Mouse (Mus musculus): Measurements from ENCODE around the gene Igsf9b.
A peak's percentile ranks its signal among the peaks of the same experiment; 100 is the strongest.

The Igsf9b gene

DNA sequence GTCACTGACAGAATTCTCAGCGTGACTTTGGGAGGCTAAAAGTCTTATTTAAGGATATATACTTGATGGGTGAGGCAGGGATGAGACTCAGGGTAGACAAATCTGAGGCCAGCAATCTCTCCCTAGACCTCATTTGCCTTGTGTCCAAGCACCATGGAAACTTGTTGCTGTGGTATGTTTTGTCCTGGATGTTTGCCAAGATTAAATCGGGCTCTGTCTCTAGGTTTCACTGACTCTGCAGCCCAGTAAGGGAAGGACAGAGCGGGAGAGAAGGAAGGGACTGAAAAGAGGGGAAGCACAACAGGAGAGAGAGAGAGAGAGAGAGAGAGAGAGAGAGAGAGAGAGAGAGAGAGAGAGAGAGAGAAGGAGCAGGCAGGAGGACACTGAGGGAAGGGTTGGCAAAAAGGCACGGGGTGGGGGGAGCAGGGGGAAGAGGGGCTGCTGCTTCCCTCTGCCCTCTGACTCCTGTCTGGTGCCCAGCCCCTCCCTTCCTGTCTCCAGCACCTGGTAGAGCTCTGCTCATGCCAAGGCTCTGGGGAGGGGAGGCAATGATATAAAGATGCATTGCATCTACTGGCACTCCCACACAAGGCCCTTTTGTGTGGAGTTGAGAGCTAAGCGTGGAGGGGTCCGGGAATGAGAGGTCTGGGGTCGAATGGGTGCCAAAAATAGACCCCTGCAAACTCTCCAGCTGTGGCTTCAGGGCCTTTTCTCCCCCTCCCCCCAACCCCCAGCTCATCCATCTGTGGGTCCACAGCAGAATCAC is 9.3 kb upstream of the Igsf9b start:
- no peak for DNase-seq (ENCODE audit: low spot score)

DNA sequence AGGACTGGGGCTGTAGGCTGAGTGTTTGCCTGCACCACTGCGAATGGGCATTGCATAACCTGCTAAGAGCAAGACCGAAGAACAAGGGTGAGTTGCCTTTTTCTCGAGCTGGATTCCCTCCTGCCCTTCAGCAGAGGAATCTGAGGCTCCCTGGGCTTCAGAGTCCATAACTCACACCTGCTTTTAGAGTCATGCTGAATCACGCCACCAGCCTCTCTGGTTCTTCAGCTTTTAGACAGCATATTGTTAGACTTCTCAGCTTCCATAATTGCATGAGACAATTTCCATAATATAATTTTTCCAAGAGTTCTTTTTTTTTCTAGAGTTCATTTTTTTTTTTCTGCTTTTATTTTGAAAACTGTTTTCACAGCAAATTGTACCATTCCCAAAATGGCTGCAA is 4.6 kb upstream of the Igsf9b start:
- DNase-seq (ENCODE audit: low spot score) = no peak

DNA sequence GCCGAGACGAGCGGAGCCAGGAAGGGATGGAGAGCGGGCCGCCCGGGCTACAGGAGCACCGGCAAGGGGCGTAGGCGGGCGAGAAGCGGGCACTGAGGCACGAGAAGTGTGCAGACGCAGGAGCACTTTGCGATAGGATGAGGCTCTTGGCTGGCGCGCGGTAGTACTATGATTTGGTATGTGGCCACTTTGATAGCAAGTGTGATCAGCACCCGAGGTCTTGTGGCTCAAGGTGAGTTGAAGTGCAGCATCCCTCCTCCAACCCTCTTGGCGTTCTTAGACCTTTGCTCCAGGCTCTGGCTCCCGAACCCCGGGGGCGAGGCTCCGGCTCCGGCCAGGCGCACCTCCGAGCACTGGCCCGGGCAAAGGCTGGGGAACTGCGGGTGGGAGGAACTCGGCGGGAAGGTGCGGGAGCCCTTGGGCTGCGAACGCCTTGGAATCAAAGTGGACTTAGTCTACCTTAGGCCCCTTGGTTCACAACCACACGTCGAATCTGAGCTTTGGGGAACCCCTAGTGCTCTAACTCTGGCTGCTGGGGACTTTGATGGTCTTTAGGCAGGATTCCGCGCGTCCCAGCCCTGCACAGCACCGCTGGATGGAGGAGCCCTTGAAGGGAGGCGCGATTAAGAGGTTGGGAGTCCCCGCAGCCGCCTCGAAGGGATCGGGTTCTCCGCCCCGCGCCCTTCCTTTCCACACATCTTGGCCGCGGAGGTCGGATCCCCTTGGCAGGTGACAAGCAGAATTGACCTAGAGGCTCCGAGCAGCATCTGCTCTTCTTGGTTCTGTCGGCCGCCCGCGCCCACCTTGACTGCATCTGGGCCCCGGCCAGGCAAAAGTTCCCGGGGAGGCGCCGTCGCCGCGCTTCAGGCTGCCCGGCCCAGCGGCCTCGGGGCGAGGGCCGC is 533 bp downstream of the Igsf9b start:
- DNase-seq (ENCODE audit: low spot score) = peak; percentile 45

DNA sequence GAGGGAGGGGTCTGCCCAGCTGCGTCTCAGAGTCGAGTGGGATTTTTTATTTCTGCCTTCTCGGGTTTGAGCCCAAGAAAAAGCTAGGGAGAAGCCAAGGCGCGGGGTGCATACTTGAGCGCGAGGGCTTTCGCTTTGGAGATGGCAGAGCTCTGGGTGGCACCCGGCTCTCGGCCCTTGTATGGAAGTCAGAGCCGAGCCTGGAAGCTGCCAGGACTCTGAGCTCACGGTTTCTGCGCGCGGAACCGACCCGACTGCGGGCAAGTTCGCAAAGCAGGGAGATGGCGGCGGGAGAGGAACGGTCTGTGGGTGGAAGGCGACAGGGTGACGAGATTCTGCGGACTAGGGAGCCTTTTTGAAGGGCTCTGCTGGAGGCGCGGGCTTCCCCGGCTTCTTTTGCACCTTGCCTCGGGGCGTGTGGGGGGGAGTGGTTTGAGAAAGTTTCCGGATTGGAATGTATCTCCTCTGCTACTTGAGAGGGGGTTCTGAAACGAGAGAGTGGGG is 1.2 kb downstream of the Igsf9b start:
- peak; percentile 49 for DNase-seq (ENCODE audit: low spot score)

DNA sequence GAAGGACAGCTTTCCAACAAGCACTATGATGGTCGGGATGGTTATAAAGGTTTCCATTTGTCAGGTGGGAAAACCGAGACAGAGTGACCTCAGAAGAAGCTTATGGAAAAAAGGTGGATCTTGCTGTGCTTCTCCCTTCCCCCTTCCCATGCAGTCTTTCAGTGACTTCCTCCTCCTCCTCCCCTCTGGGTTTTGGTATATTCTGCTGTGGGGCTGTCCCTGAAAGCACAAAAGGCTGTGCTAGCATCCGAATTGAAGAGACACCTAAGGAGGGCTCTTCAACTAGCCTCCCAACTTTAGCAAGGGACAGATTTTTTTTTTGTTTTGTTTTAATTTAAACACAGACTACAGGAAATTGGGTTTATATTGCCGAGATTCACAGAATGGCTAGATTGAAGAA is 1.7 kb downstream of the Igsf9b start:
- peak; percentile 36 for DNase-seq (ENCODE audit: low spot score)

DNA sequence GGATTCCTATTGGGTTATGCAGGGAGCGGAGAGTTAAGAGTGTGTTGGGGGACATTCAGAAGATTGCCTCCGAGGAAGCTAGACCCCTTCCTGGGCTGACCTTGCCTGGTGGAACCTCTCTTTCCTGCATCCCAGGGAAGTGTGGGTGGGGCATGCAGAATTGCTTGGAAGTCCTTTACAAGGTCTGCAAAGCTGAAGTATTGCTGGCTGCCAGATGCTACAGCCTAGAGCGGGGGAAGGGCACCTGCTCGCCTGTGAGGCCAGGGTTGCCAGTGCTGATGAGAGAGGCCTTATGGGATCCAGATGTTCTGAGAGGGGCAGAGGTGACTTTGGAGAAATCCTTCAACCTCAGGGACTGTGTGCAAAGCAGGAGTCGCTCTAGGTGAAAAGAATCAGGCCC is 2.5 kb downstream of the Igsf9b start:
- DNase-seq (ENCODE audit: low spot score) = peak; percentile 74

DNA sequence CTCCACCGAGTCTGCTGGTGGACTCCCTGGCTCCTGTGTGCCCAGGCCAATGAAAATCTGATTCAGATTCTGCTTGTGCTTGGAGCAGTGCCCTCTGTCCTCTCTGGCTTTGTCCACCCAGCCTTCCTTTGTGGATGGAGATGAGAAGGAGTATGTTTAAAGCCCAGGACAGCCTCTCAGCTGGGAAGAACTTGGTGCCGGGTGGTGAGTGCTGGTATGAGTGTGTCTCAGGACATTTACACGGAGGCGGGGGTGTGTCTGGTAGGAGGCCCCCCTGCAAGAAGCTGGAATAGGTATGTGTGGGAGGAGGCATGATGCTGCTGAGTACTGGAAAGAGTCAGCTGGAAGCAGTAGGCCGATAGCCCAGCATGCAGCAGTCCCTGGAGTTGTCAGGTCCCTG is 3.3 kb downstream of the Igsf9b start:
- no peak for DNase-seq (ENCODE audit: low spot score)

DNA sequence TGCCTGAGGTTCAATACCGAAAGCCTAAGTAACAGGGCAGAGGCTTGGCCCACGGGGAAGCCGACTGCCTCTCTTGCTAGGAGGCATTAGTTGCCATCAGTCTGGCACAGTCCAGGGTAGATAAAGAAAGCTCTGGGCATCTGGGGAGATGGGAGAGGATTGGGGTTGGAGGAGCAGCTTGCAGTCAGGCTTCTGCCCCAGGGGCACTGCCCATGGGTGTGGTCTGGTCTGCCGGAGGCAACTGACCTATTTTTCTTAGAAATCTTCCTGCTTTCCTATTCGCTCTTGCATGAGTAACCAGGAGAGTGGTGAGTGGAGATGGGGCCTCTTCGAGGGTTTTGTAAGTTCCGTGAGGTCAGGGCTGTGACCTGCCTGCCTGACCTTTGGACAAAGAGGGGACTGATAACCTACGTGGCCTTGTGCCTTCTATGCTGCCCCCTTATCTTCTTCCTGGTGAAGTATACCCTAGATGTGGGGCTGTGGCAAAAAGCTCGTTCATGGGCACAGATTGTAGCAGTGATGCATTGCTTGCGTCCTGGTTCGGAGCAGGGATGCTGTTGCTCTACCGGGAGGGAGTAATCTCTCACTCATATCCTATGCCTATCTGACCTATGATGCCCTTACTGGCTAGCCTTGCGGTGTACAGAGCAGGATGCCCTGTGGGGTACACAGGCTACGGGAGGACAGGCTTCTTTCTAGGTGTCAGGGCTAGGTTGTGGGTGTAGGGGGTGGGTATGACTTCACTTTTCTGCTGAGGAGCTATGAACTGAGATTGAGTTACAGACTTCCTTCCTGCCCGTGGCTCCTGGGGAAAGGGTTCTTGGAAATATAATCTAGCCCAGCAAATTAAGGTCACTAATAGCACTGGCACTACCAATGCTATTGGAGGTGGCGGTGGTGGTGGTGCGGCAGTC is 4.8 kb downstream of the Igsf9b start:
- DNase-seq (ENCODE audit: low spot score) = no peak

DNA sequence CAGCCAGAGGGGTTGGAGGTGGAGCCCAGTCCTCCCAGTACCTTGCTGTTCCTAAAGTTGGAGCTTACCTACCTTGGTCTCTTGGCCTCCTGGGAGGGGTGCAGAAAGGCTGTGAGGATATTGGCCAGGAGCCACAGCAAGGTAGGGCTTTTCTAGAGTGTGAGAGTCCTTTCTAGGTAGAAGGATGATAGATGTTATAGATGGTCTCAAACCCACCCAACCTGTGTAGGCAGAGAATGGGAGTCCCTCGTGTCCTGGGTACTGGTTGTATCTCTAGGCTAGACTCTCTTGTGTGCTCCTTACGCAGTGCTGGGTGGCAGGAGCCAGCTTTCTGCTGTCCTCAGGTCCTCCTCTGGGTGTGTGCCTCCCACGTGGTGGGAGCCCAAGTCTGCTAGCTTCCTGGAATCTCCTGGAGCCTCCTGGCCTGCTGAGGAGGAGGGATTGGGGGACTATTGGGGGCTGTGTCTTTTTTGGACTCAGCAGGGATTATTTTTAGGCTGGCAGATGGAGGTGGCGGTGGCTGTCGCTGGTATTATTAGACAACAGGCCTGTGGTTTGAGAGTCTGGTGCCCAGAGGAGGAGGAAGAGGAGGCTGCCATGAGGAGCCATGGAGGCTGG is 5.6 kb downstream of the Igsf9b start:
- DNase-seq (ENCODE audit: low spot score) = no peak

DNA sequence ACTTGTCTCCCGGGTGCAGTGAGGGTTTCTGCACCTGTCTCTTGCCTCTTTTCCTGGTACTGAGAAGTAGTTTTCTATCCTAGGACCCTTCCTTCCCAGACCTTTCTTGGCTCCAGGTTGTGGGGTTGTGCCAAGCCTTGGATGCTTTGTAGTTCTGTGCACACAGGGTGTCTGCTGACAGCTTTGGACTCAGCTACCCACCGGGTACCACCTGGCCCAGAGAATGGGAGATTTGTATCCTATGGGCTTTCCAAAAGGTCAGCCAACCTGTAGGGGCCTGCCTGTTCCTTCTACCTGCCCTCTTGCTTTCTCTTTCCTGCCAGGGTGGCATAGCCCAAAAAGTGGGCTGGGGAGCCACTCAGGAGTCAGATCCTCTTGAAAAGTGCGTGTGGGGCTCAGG is 6.5 kb downstream of the Igsf9b start:
- DNase-seq (ENCODE audit: low spot score) = no peak

DNA sequence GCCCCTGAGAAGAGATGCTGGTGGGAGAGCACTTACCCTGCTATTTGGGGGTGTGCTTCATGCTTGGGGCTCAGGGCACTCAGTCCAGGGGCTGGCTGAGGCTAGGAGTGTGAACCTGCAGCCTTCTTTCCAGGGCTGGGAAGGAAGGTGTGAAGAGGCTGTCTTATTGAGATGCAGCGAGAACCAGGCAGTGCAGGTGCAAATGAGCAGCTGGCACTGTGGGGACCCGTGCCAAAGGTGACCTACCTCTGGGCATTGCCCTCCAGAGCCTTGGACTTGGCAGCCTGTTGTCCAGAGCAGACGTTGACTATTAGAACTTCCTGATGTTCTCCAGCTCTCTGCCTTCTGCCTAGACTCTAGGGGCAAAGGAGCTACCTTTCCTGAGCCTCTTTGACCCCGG is 7.6 kb downstream of the Igsf9b start:
- no peak for DNase-seq (ENCODE audit: low spot score)

DNA sequence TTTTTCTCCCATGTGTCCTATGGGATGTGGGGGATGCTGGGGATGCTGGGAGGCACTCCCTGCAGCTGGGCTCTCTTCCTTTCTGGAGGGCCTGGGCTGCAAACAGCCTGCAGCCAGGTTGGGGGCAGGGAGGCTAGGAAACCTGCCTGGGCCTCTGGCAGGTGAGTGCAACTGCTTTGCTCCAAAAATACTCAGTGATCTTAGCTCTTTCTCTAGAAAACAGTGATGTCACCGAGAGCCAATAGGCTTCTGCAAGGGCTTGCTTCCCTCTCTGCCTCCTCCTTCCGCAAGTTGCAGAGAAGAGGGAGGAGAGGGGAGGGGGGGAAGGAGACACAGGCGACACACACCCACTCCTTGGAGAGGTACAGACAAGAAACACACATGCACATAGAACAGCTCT is 8.3 kb downstream of the Igsf9b start:
- DNase-seq (ENCODE audit: low spot score) = no peak

DNA sequence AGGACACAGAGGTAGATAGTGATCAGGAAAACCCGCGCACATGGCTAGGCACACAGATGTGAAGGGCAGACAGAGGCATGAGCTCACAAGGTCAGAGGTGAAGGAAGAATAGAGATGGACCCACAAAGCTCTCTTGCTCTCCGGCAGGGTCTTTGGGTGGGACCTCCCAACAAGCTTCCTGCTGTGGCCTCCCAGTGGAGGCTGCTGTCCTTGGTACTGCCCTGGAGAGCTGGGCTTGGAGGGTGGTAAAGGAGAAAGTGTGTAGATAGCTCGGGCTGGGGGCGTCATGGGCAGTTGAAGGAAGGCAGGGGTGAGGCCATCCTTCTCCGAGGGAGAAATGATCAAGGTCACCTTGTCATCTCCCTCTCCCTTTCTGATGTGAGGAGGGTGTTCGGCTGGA is 9.0 kb downstream of the Igsf9b start:
- DNase-seq (ENCODE audit: low spot score) = peak; percentile 60

DNA sequence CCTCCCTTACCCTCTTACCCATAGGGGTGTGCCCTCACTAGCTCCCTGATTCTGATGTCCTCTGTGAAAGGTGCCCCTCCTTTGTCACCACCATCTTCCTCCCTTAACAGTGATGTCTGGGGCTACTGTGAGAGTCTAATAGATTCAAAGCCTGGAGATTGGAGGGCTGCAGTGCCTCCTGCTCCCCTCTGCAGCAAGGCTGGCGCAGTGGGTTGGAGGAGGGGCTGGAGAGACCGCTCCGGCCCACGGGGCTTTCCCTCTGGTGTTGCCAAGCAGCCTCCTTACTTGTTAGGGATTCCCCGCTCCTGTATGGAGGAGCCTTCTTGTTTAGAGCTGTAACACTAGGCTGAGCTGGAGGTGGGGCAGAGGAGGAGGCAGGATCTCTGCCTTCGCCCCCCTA is 9.6 kb downstream of the Igsf9b start:
- peak; percentile 47 for DNase-seq (ENCODE audit: low spot score)

DNA sequence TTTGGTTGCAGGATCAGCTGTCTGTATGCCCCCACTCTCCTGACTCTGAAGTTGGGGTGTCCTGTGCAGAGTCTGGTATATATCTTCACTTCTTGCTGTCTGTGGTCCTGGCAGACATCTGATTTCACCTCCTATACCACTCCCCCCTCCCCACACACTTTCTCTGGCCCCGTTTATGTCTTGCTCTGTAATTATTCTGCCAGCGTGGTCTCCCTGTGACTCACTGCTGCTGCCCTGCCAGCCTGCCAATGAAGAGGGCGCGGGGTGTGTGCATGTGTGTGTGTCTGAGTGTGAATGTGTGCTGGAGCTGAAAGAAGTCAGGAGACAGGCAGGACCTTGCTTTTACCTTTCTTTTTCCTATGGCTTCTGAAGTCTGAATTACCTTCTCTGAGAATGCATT is 11.0 kb downstream of the Igsf9b start:
- no peak for DNase-seq (ENCODE audit: low spot score)

DNA sequence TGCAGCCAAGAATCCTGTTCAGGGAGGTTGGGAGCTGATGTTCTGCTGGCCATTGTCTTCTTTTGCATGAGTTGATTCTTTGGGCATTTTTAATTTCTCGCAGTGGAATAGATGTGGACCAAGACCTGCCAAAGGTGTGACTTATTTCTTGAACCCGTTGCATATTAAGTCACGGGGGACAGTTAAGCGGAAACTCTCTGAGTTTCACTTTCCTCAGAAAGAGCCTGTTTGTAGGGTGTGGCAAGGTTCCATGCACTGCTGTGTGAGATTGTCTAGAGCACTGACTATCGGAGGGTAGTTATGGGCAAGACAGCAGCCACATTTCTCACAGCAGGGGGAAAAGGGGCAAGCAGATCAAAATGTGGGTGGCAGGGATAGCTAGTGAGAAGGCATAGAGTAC is 14.4 kb downstream of the Igsf9b start:
- no peak for DNase-seq (ENCODE audit: low spot score)

DNA sequence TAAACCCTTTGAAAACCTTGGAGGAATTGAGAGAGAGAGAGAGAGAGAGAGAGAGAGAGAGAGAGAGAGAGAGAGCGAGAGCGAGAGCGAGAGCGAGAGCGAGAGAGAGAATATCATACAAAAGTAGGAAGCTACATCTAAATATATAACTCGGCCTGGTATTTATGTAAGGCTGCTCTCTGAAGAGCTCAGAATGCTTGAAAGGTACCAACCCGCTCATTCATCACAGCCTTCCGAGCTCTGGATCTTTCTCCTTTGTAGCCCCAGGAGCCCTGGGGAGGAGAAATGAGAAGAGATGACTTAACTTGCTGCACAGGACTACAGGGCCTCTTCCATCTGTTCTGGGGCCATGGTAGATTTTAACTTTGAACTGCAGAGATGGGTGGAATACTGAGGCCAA is 22.3 kb downstream of the Igsf9b start:
- no peak for DNase-seq (ENCODE audit: low spot score)

DNA sequence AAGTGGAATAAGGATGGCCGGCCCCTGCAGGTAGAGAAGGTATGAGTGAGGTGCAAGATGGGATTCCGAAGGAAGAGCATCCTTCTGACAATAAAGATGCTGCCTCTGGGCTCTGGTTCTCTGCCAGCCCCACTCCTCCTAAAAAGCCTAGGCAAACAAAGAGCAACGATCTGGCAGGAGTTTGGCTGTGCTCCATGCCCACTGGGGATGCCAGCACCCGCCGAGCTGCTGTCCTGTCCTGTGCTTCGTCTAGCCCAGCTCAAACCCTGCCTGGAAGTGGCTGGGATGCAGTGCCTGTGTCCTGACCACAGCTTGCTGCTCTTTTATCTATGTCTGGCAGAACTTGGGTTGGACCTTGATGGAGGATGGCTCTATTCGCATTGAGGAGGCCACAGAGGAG is 23.3 kb downstream of the Igsf9b start:
- no peak for DNase-seq (ENCODE audit: low spot score)

DNA sequence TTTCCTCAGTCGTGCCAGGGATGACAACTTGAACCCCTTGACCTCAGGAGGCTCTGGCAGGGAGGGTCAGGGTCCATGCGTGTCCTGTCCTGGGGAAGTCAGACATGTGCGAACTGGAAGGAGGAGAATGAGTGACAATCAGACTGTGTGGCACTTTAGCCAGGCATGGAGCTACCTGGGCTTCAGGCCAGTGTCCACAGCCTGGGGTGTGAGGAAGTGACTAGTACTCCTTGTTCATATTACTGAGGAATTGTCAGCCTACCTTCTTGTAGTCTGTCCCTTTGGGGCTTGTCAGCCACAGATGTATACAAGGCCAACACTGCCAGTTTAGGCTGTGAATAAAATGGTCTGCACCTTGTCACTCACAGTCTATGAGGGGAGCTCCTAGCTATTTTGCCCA is 24.4 kb downstream of the Igsf9b start:
- DNase-seq (ENCODE audit: low spot score) = no peak

DNA sequence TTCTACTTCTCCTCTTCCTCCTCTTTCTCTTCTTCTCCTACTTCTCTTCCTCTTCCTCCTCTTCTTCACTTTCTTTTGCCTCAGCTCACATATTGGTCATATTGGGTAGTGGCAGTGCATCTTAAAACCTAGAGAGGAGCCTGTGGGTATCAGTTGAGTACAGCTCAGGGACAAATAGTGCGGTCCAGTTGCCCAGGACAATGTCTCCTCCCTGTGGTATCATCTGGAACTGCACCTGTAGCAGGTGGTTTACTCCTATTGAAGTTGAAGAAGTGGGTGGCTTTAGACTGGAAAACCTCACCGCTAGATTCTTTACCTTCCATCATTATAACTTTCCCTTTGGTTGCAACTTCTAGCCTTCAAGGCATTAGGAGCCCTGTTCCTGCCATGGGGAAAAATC is 26.9 kb downstream of the Igsf9b start:
- DNase-seq (ENCODE audit: low spot score) = peak; percentile 80

DNA sequence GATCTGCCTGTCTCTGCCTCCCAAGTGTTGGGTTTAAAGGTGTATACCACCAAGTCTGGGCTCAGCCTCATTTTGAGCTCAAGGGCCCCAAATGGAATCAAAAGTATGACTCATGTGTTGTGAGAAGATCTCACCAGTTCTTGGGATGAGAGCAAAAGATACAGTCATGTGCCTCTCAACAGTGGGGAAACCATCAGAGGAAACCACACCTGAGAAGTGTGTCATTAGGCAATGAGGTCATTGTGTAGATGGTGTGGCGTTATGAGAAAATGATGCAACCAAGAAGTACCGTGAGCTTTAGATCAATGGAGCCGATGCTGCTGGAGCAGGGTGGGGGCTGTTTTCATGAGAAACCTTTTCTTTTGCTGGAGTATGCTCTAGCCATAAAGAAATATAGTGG is 28.6 kb downstream of the Igsf9b start:
- DNase-seq (ENCODE audit: low spot score) = no peak

DNA sequence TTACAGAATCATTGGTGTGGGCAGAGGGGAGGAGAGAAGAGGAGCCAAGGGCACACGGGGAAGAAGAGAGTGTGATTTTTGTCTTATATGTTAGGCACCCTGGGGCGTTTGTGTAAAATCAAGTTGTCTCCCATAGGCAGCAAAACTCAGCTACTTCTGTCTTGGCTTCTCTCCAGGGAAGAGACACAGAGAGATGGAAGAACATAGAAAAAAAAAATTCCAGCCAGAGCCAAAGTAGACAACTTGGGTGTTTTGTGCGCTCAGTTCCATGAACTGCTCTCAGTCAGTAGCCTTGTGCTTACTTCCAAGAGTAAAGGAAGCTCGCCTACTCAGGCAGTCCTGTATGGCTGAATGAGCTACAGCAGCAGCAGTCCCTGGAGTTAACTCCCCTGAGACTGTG is 31.4 kb downstream of the Igsf9b start:
- DNase-seq (ENCODE audit: low spot score) = no peak

Data from embryo, embryonic 10.5 days (tissue).